Mouse (Mus musculus) kidney, postnatal 10 days (tissue): Measurements from ENCODE around the gene Dnah1.
A peak's percentile ranks its signal among the peaks of the same experiment; 100 is the strongest.

ENCODE experiments used
- DNase-seq: peaks from one replicate; pipeline ENCODE4 v3.0.0; 2021; ENCODE audit warnings: mixed read lengths

The Dnah1 gene

DNA sequence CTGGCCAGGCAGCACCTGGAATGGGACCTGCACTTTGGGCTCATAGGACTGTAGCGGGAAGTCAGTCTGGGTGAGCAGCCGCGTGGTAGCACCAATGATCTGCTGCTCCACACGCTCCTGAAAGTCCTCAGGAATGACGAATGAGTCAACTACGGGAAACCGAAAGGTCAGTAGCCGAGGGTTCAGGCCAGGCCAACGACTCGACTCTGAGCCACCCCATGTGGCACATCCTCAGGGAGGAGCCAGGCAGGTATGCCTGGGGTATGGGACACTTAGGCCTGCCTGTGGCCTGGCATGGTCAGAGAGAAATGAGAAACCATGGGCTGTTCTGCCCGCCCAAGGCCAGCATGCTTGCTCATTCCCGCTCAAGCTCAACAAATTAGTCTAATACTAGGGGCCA, 7.1 kb downstream of the Dnah1 start:
- no peak for DNase-seq

DNA sequence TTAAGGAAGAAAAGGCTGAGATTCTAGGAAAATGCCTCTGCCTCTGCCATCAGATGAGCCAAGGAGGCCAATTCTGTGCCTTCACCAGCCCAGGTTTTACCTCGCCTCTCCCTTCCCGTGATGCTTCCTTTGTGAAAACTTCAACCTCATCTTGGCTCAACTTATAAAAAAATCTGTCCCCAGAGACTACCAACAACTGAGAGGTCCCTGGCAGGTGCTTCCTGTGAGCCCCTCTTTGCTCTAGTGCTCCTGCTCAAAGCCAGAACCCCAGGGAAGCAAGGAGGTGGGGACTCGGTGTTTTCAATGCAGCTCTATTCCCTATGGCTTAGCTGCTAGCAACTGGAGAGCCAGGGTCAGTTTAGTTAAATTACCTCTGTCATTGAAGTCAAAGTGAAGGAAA, 10.5 kb downstream of the Dnah1 start:
- no peak for DNase-seq

- DNase-seq, result no peak
Measured at GRCm38 (mm10) chr14:31285728-31286127, 38.0 kb downstream of the Dnah1 start.

DNA sequence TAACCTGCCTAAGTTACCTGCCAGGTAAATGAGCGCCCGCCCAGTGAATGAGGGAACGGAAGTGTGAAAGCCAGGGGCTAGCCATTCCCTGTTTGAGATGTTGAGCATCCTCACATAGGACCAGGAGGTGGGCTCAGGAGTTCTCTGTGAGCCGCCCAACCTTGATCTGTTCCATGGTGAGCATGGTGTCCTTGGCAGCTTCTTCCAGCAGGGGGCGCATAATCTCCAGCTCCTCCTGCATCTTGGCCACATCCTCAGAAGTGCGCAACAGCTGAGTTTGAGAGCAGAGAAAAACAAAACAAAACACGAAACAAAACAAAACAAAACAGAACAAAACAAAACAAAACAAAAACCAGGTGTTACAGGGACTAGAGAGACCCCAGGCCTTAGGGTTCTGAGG, 51.5 kb downstream of the Dnah1 start:
- peak; percentile 91 for DNase-seq

DNA sequence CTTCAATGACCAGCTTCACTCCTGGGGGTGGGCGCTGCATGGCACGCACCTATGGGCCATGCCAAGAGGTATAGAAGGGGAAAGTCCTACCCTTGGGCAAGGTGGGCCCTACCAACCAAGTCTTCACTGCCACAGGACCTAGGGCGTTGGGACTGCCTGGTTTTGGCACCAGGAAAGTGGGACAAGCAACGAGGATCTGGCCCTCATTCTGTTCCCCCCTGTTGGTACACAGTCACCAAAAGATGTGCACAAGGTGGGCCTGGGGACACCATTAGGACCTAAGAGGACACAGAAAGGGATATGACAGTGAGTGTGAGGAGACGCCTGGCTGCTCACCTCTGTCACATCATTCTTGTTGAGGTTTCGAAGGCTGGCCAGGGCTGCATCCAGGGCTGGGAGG, 52.6 kb downstream of the Dnah1 start:
- DNase-seq, result no peak

GRCm38 (mm10) chr14:31269456-31270100, 54.1 kb downstream of the Dnah1 start:
- DNase-seq, result peak; percentile 79

- DNase-seq, result no peak
Measured at GRCm38 (mm10) chr14:31268301-31269001, 55.2 kb downstream of the Dnah1 start.

GRCm38 (mm10) chr14:31267649-31268048, 56.0 kb downstream of the Dnah1 start:
- no peak for DNase-seq

DNA sequence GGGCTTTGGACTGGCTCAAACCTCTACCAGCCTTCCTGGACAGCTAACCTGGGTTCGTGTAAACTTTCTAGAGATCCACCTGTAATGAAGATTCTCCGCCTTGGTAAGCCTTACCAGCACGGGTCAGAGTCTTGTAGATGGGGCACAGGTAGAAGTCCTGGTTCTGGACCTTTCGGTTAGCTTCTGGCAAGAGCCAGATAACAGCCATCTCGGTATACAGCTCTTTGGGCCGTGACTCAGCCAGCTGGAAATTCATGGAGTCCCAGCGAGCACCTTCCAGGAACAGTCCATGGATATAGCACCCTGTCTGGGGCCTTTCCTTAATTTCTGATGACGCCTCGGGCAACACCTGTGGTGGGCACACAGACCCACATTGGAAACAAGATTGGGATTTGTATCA, 62.8 kb downstream of the Dnah1 start:
- DNase-seq, result no peak

DNA sequence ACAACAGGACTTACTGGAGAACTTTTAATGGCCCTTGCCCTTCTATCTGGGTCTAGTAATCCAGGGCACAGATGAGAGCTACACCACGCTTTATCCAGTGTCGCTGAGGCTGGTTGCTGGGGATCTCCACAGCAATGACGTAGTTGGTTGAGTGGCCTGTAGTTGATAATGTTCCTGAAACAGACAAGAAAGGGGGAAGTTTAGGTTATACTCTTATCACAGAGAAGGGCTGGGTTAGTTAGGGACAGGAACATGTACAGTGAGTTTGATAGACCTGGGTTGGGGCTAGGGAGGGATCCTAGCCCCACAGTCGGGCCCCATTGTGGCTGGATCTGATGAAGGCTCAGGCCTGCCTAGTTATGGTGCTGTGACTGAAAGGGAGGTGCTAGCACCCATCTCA, 63.3 kb downstream of the Dnah1 start:
- no peak for DNase-seq

DNA sequence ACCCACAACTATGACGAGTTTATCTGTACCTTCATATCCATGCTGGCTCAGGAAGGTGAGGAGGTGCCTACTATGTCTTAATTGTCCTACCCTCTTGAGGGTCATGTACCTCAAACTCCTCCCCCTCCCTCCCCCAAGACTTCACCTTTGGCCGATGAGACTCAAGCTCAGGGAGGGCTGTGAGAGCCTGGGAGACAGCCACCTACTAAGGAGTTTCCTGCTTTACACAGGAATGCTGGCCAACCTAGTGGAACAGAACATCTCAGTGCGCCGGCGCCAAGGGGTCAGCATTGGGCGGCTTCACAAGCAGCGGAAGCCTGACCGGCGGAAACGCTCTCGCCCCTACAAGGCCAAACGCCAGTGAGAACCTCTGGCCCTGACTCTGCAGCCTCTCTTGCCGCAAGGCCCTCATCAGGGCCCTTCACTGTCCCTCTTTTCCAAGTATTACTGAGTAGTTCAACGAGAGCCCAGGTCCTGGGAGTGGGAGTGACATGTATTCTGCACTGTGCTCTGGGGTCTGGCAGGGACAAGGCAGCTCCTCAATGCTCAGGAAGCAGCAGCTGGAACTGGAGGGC, 65.1 kb downstream of the Dnah1 start:
- peak; percentile 47 for DNase-seq

- DNase-seq, result no peak
Measured at GRCm38 (mm10) chr14:31252091-31252490, 71.6 kb downstream of the Dnah1 start.

DNA sequence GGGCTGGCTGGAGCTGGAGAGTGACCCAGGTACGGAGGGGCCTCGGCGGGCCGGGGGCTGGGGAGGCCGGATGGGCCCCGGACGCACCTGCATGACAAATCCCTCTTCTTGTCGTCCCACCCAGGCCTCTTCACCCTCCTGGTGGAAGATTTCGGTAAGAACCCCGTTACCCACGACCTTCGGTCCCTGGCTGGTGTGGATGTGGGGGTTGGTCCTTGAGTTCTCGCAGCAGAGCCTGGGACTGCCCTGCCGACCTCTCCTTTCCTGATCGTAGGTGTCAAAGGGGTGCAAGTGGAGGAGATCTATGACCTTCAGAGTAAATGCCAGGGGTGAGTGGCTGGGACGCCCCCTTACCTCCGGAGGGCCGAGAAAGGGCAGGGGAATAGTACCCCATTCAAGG, 72.1 kb downstream of the Dnah1 start:
- no peak for DNase-seq

GRCm38 (mm10) chr14:31251084-31251604, 72.6 kb downstream of the Dnah1 start, which contains the start of the genes Phf7 and Bap1:
Gene Phf7 (minus strand): TSS chr14:31251317.
Gene Bap1 (plus strand): TSS chr14:31251450.
- DNase-seq, result peak; percentile 97

GRCm38 (mm10) chr14:31250222-31251083, 73.2 kb downstream of the Dnah1 start:
- no peak for DNase-seq

DNA sequence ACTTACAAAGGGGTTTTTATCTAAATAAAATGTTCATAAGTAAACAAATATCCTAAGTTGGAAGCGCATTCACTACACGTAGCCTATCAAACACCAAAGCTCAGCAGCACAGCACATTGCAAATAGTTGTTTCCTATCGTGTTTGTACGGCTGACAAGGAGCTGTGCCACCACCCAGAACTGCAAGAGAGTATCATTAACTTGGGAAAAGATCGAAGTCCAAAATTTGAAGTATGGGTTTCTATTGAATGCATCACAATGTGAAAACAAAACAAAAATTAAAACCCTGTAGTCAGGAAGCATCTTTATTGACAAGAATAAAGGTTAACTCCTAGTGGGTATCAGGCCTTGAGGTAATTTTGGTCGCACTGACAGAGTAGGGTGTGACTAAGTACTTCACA, 75.3 kb downstream of the Dnah1 start:
- no peak for DNase-seq

DNA sequence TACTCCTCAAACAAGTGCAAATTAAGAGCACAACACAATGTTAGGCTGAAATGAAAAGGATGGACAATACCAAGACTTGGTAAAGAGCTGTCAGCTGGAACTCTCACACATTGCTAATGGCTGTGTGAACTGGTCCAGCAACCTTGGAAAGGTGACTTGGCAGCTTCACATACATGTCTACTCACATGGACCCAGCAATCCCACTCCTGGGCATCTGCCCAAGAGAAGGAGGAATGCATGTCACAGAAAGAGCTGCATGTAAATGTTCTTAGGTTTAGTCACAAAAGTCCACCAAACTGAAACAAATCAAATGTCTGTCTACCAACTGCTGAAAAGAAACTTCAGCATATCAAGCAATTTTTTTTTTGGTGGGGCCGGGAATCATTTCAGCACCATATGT, 77.8 kb downstream of the Dnah1 start:
- DNase-seq, result no peak

- no peak for DNase-seq
Measured at GRCm38 (mm10) chr14:31244777-31245176, 78.9 kb downstream of the Dnah1 start.

DNA sequence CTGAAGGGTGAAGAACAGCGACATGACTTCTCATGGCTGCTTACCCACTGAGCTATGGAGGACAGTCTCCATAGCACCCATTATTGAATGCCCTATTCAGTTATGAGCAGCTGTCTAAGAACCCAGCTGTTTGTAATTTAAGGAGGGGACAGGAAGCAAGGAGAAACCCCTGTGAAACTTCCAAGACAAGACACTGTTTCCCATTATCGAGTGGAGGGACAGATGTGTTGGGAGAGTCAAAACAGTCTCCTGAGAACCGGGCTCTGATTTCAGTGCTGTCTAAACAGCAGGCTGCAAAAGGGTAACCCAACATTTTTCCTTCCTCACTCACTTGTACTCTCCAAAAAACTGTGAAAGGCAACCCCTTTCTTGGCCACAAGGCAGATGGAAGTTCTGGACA, 83.2 kb downstream of the Dnah1 start:
- DNase-seq, result no peak

DNA sequence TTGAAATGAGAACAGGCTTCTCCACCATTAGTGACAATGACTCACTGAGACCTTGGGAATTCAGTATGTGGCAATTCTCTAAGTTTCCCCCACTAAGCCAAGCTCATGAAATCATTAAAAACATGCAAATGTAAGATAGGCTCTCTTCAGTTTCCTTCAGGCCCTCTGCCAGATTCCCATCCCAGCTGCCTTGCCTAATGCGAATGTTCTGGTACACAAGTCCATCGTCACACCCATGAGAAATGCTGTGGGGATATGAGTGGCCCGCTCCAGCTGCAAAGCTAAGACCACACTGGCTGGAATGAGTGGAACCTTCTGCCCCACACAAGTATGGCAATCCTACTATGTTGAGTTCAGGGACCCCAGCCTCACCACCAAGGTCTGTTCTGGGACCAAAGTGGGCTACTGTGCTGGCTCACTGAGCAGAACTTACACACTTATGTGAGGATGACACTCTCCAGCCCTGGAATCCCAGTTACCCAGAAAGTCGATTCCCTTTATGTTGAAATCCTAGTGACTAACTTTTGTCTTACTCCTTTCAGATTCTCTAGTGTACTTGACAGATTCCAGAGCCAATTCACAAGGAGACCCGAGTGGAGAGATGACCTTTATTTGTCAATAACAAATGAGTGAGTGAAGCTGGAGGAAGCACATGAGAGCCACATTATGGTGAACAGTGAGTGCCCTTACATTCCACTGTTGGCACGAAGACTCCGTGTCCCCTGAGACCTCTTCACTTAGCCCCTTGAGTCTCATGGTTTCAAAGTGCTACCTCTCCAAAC, 86.4 kb downstream of the Dnah1 start:
- no peak for DNase-seq

DNA sequence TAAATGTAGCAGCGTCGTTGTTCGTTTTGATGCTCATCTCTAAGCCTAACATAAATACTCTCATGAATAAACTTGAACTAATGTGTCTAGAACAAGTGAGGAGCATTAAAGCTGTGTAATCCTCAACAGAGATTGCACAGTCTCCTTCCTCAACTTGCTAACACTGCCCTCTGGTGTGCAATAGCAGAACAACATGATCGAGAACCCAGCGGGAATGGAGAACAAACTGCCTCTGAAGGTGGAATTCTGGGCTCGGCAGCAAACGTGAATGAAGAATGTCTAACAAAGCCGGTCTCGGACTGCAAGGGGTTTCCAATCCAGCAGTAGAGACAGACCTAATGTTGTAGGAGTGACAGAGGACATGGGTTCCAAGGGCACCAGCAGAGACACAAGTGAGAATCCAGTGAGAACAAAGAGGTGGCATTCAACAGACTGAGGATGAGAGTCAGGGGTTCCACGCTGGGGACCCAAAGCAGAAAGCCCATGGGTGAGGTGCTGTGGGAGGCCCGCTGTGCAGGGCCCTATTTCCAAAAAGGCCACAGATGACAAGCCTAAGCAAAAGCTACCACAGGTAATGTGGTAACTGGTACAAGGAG, 89.6 kb downstream of the Dnah1 start:
- DNase-seq, result peak; percentile 91
